Mouse (Mus musculus): ENCODE measurements around the gene Rnf113a2. TPM values are rescaled to one million over a fixed set of nuclear protein-coding genes. Genes with fewer than 3 reads are reported as not detected.
A peak's percentile ranks its signal among the peaks of the same experiment; 100 is the strongest.

The Rnf113a2 gene
- polyA plus RNA-seq, 1 experiment from 2014 or later, result 21.1 TPM

DNA sequence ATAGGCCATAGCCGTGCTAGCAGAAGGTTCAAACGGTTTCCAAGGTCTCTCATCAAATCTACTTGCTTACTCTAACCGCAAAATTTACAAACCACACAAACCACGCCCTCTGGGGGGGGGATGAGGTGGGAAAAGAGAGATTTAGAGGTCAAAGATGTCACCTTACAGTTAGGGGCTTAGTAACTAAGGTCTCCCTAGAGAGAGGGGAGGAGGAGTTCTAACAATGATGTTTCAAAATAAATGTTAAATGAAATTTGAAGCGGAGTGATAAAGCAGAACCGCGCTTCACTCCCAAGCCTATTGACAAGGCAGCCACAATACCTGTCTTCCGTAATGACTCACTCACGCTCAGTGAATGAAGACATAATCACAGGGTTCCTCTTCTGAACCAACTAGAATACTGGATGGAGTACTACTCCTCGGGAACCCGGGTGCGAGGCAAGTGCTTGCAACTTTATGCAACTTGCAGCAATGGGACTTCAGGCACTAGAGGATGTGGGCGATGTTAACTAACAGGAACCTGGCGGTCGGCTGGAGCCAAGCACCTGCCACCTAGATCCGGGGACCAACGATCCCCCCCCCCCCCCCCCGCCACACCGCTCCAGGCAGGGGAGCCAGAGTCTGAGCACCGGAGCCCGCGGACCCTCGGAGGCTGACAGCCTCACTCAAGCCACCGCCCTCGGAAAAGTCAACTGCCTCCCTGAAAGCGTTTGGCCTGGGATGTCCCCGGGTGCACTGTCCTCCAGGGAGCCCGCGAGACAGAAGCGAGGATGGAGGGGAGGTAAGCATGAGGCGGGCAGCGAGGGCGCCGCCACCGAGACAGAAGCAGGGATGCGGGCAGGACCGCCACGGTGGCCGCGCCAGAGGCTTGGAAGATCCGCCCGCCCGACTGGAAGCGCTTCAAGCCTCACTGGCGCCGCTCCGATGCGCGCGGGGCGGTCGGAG, 8.8 kb upstream of the Rnf113a2 start:
- WGBS, result 1% methylated on average over 46 of the region's 52 CpGs
- H3K9ac ChIP-seq, result peak overlapping the region; percentile 74
- peak overlapping the region; percentile 69 for H3K27ac ChIP-seq (ENCODE audit: low read depth)
- peak overlapping the region; percentile 72 for H3K4me3 ChIP-seq (ENCODE audit: low read depth, low read length)
- peaks cover 3% of the 10 kb centered on the region; the same call in 1 of the 2 replicates for H3K4me1 ChIP-seq (ENCODE audit: insufficient read depth)
- H3K36me3 ChIP-seq (ENCODE audit: insufficient read depth), result no peaks in the 10 kb centered on the region
- H3K9me3 ChIP-seq (ENCODE audit: low read depth, low read length), result no peaks in the 10 kb centered on the region
- DNase-seq (peak; percentile 39), ATAC-seq (ENCODE audit: insufficient read depth) (peak; percentile 76)
- H3K27me3 ChIP-seq (ENCODE audit: insufficient read depth, low read length), result no peaks in the 10 kb centered on the region
- no peak for TF ChIP-seq CTCF (IDR thresholded peaks at IDR 0.05; ENCODE audit: low read depth)
- H3K4me2 ChIP-seq, result peak overlapping the region; percentile 96

DNA sequence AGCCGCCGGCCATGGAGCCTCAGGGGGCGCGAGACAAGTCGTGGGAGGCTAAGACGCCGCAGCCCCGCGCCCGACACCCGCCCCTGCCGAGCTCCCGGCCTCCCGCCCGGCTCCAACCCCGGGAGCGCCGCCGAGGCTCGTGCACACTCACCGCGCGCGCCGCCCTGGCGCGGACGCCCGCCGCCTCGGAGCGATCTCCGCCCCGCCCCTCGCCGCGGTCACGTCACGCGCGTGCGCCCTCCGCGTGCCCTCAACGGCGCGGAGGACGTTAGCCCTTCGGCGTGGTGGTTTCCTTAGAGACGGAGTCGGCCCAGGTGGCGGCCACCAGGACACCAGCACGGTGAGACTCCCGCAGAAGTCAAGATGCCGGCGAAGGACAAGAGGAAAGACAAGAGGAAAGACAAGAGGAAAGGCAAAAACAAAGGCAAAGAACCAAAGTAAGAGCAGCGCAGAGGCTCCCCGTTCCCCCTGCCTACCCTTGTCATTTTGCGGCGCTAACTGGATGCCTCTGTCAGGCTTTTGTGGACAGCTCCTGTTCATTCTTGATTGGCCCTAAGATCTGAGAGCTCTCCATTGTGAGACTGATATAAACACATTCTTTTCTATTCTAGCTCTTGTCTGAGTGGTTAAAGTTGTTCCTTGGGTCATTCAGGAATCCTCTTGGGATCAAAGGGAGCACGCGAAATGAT, 8.0 kb upstream of the Rnf113a2 start, which contains the start of the genes Entpd5 and Bbof1:
Gene Entpd5, minus strand, starts transcription at position 211 of the 689 bp plus-strand sequence.
Gene Bbof1, plus strand, starts transcription at position 253 of the 689 bp plus-strand sequence.
- Histone ChIP-seq H3K9me3 (ENCODE audit: low read depth, low read length) (no peaks in the 10 kb centered on the region), H3K4me1 (ENCODE audit: insufficient read depth) (peaks cover 3% of the 10 kb centered on the region; the same call in 1 of the 2 replicates), H3K27me3 (ENCODE audit: insufficient read depth, low read length) (no peaks in the 10 kb centered on the region), H3K36me3 (ENCODE audit: insufficient read depth) (no peaks in the 10 kb centered on the region), H3K4me3 (ENCODE audit: low read depth, low read length) (peak within 1 kb of the TSS; percentile 72), H3K9ac (peak within 1 kb of the TSS; percentile 74), H3K27ac (ENCODE audit: low read depth) (peak within 1 kb of the TSS; percentile 69), H3K4me2 (peak within 1 kb of the TSS; percentile 96)
- DNase-seq (peak; percentile 94), ATAC-seq (ENCODE audit: insufficient read depth) (peak; percentile 95)
- no peak for TF ChIP-seq CTCF (IDR thresholded peaks at IDR 0.05; ENCODE audit: low read depth)
- WGBS, result 2% methylated on average over 63 of the region's 63 CpGs

DNA sequence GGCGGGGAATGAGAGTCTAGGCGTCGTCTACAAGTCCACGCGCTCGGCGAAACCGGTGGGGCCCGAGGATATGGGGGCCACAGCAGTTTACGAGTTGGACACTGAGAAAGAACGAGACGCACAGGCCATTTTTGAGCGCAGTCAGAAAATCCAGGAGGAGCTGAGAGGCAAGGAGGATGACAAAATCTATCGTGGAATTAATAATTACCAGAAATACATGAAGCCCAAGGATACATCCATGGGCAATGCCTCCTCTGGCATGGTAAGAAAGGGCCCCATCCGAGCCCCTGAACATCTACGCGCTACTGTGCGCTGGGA, 568 bp downstream of the Rnf113a2 start:
- Histone ChIP-seq H3K4me2 (peak overlapping the region; percentile 85), H3K4me1 (ENCODE audit: insufficient read depth) (no peaks in the 10 kb centered on the region), H3K9ac (peak overlapping the region; percentile 70), H3K4me3 (ENCODE audit: low read depth, low read length) (peak overlapping the region; percentile 57), H3K36me3 (ENCODE audit: insufficient read depth) (no peaks in the 10 kb centered on the region), H3K27me3 (ENCODE audit: insufficient read depth, low read length) (no peaks in the 10 kb centered on the region), H3K27ac (ENCODE audit: low read depth) (peak overlapping the region; percentile 65; the same call in 1 of the 2 replicates), H3K9me3 (ENCODE audit: low read depth, low read length) (peaks cover 5% of the 10 kb centered on the region; the same call in 1 of the 2 replicates)
- TF ChIP-seq CTCF (IDR thresholded peaks at IDR 0.05; ENCODE audit: low read depth), result no peak
- DNase-seq, result no peak
- WGBS, result 33% methylated on average over 18 of the region's 18 CpGs
- no peak; the same call in 1 of the 2 replicates for ATAC-seq (ENCODE audit: insufficient read depth)

DNA sequence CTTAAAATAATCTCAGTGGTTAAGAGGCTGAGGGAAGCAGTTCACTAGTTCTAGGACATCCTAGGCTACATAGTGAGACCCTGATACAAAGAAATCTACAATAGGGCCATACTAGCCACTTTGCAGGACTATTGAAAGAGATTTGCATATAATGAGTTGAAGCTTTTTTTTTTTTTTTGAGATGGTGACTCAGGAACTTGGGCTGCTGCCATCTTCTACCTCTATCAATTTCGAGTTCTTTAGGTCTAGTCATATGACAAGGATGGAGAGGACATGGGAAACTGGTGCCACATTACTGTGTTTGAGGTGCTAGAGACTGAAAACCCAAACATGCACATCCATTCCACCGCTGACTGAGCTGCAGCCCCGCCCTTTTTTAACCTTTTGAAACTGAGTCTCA, 7.0 kb downstream of the Rnf113a2 start:
- no peak for TF ChIP-seq CTCF (IDR thresholded peaks at IDR 0.05; ENCODE audit: low read depth)
- DNase-seq (no peak), ATAC-seq (ENCODE audit: insufficient read depth) (no peak)
- Histone ChIP-seq H3K4me1 (ENCODE audit: insufficient read depth) (no peaks in the 10 kb centered on the region), H3K27ac (ENCODE audit: low read depth) (no peak overlapping the region), H3K4me2 (no peak overlapping the region), H3K9me3 (ENCODE audit: low read depth, low read length) (no peaks in the 10 kb centered on the region), H3K36me3 (ENCODE audit: insufficient read depth) (no peaks in the 10 kb centered on the region), H3K27me3 (ENCODE audit: insufficient read depth, low read length) (no peaks in the 10 kb centered on the region), H3K4me3 (ENCODE audit: low read depth, low read length) (no peak overlapping the region), H3K9ac (no peak overlapping the region)
- 57% methylated on average over 3 of the region's 3 CpGs for WGBS

DNA sequence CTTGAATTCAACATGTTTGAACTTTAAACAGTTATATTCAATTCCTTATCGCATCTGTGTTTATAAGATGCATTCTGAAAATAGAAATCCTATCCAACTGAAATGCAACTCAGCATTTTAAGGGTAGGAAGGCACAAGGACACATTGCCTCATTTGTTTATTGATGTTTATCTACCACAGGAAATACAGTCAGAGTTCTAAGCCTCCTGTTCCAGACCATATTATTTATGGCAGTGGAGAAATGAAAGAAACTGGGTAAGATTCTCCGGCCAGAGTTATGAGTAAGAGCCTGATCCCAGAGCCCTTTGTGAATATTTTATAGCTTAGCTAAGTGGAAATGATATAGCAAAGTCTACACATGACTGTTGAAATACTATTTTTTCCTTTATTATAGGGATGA, 12.8 kb downstream of the Rnf113a2 start:
- WGBS, result 72% methylated on average over 2 of the region's 2 CpGs
- Histone ChIP-seq H3K27ac (ENCODE audit: low read depth) (no peak overlapping the region), H3K4me1 (ENCODE audit: insufficient read depth) (no peaks in the 10 kb centered on the region), H3K9ac (no peak overlapping the region), H3K36me3 (ENCODE audit: insufficient read depth) (no peaks in the 10 kb centered on the region), H3K4me2 (no peak overlapping the region), H3K9me3 (ENCODE audit: low read depth, low read length) (no peaks in the 10 kb centered on the region), H3K4me3 (ENCODE audit: low read depth, low read length) (no peak overlapping the region), H3K27me3 (ENCODE audit: insufficient read depth, low read length) (no peaks in the 10 kb centered on the region)
- no peak for ATAC-seq (ENCODE audit: insufficient read depth)
- TF ChIP-seq CTCF (IDR thresholded peaks at IDR 0.05; ENCODE audit: low read depth), result no peak
- DNase-seq, result no peak

DNA sequence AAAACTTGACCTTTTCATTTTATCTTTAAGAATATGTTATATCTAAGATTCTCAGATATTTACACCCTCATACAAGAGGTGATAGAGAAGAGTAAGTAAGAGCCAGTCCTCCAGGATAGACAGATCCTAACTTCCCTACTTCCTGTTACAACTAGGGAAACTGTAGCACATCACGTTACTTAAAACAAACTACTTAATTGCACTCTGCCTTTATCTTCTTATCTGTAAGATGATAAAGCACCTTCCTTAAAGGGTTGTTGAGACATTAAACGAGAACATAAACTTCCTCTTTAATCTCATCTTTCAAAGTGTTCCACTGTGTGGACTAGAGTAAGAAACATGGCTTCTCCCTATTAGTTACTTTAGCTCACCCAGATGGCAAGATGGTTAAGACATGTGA, 21.7 kb downstream of the Rnf113a2 start:
- no peak for ATAC-seq (ENCODE audit: insufficient read depth)
- WGBS, result 27% methylated on average over 2 of the region's 2 CpGs
- no peaks in the 10 kb centered on the region for H3K4me1 ChIP-seq (ENCODE audit: insufficient read depth)
- TF ChIP-seq CTCF (IDR thresholded peaks at IDR 0.05; ENCODE audit: low read depth), result no peak
- H3K27ac ChIP-seq (ENCODE audit: low read depth), result no peak overlapping the region
- H3K27me3 ChIP-seq (ENCODE audit: insufficient read depth, low read length), result no peaks in the 10 kb centered on the region
- no peak for DNase-seq
- H3K4me3 ChIP-seq (ENCODE audit: low read depth, low read length), result no peak overlapping the region
- H3K4me2 ChIP-seq, result no peak overlapping the region
- no peak overlapping the region for H3K9ac ChIP-seq
- H3K9me3 ChIP-seq (ENCODE audit: low read depth, low read length), result no peaks in the 10 kb centered on the region
- 0 out of 2 replicates have a peak, but pooled peaks cover 5% of the 10 kb centered on the region for H3K36me3 ChIP-seq (ENCODE audit: insufficient read depth)

DNA sequence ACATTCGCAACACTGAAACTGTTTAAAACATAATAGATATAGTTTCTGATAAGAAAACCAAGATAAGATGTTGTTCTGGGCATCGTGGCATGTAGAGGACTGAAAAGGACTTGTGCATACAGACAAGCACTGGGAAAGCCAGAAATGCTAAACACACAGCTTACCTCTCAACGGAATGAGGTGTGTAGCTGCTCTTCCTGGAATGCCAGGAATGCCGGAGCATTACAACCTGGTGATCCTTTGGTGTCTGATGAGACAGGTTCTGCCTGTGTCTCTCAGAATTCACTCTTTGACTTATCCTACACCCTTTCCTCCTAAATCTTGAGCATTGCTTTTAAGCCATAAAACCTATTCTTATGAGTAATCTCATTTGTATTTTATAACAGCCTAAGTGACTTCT, 25.5 kb downstream of the Rnf113a2 start:
- no peak for TF ChIP-seq CTCF (IDR thresholded peaks at IDR 0.05; ENCODE audit: low read depth)
- DNase-seq (no peak), ATAC-seq (ENCODE audit: insufficient read depth) (no peak)
- H3K27me3 ChIP-seq (ENCODE audit: insufficient read depth, low read length), result no peaks in the 10 kb centered on the region
- no peaks in the 10 kb centered on the region for H3K9me3 ChIP-seq (ENCODE audit: low read depth, low read length)
- no peak overlapping the region for H3K4me3 ChIP-seq (ENCODE audit: low read depth, low read length)
- WGBS, result 64% methylated on average over 4 of the region's 4 CpGs
- 0 out of 2 replicates have a peak, but pooled peaks cover 5% of the 10 kb centered on the region for H3K36me3 ChIP-seq (ENCODE audit: insufficient read depth)
- no peaks in the 10 kb centered on the region for H3K4me1 ChIP-seq (ENCODE audit: insufficient read depth)
- H3K4me2 ChIP-seq, result no peak overlapping the region
- H3K27ac ChIP-seq (ENCODE audit: low read depth), result no peak overlapping the region
- H3K9ac ChIP-seq, result no peak overlapping the region

All from lung, embryonic 14.5 days (tissue).